Mouse (Mus musculus) Patski (cell line): ENCODE measurements around the gene Arid5b. TPM values are rescaled to one million over a fixed set of nuclear protein-coding genes. Genes with fewer than 3 reads are reported as not detected.

Experiments
- ATAC-seq: fragments of 100-300 bp; one replicate; pipeline ENCODE4 v1.8.0; 2021
- CTCF ChIA-PET: fragments of 350-600 bp; sonication (Branson Sonifier 250); formaldehyde crosslinking; loops from one replicate; lab custom pipeline; 2022; ENCODE audit warnings: inconsistent platforms; lab: Charles Lee
- POLR2A ChIA-PET: fragments of 350-600 bp; sonication (Branson Sonifier 250); formaldehyde crosslinking; loops from one replicate; lab custom pipeline; 2022; ENCODE audit warnings: antibody characterized with exemption, inconsistent platforms; lab: Charles Lee
- DNase-seq: peaks from one replicate; pipeline ENCODE4 v3.0.0-alpha.2; 2011; ENCODE audit warnings: low read depth, low spot score
- H3K27me3 ChIP-seq: fragments of 371-371 bp; one replicate; pipeline ENCODE4 v1.5.1; 2021
- CTCF ChIP-seq: fragments of 100-300 bp; IDR thresholded peaks from one replicate; pipeline ENCODE4 v1.5.1; 2021
- in situ Hi-C: fragments of 300-500 bp; cut with MboI; formaldehyde crosslinking; loops from 3 replicates; pipeline ENCODE4 v1.11.1; 2018; ENCODE audit warnings: low pct_unique_long_range_greater_than_20kb, mixed read lengths
- polyA plus RNA-seq: library from polyadenylated mRNA; unstranded; gene quantifications from one replicate; pipeline ENCODE4 v1.2.3, GENCODE M21; 2021

Arid5b gene
- polyA plus RNA-seq, 1 experiment from 2014 or later: 70.3 TPM

DNA sequence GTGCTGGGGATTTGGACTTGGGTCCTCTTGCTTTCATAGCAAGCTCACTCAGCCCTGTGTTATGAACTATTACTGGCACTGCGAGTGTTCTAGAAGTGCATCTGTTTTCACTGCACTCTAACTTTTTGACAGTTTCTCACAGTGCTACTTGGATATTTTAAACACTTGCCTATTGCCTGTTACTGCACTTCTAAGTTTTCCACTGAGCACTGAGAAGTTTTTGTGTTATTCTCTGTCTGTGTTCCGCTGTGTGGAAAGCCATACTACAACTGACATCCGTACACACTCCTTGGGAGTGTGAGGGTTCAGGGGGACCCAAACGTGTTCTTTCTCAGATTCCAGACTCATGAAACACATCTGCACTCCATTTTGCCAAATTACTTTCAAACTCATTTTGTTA, 191.6 kb downstream of the Arid5b start:
- ChIA-PET POLR2A (interaction anchor here (1.1 kb wide), 1 partner anchor 78 kb away, joined by 3 read pairs; no protein-coding TSS in a partner anchor), CTCF (no interaction called here)
- in situ Hi-C loops: no loop called here
- no peaks in the 10 kb centered on the region for H3K27me3 ChIP-seq
- no peak for TF ChIP-seq CTCF
- ATAC-seq: no peak
- DNase-seq: no peak

DNA sequence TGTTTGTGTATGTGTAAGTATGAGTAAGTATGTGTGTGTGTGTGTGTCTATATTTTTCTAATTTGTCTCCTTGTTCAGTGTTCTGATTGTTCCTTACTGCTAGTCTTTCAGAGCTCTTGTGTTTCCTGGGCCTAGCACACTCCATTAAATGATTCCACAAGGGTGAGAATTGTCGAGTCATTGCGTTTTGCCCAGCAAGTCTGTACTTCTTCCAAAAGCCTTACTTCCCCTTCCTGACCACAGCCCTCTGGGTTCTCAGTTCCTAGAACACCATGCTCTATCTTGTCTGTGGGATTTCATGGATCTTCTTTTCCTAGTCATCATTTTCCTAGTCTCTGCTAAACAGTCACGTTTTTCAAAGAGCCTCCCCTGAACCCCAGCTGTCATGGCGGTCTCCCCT, 193.0 kb downstream of the Arid5b start:
- in situ Hi-C loops: no loop called here
- POLR2A ChIA-PET: no interaction called here
- TF ChIP-seq CTCF: no peak
- no peaks in the 10 kb centered on the region for H3K27me3 ChIP-seq
- no peak for ATAC-seq
- CTCF ChIA-PET: no interaction called here
- DNase-seq: no peak

DNA sequence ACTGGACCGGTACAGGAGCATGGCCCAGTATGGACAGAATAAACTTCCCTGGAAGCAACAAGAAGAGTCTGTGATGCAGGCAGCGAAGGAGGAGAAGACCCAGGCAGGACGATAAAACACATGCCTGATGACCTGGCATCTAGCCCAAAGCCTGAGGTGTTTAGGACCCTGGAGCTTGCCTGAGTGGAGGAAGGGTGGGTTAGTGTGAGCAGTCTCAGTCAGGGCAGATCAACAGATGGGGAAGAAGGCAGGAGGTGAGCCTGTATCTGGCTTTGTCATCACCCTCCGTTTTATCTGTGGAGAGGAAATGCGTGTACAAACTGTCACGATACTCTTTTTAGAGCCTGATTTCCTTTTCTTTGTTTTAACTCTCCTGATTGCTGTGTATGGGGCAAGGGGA, 196.8 kb downstream of the Arid5b start:
- ChIA-PET CTCF (no interaction called here), POLR2A (no interaction called here)
- ATAC-seq (no peak), DNase-seq (no peak)
- in situ Hi-C loops: no loop called here
- no peaks in the 10 kb centered on the region for H3K27me3 ChIP-seq
- TF ChIP-seq CTCF: no peak

DNA sequence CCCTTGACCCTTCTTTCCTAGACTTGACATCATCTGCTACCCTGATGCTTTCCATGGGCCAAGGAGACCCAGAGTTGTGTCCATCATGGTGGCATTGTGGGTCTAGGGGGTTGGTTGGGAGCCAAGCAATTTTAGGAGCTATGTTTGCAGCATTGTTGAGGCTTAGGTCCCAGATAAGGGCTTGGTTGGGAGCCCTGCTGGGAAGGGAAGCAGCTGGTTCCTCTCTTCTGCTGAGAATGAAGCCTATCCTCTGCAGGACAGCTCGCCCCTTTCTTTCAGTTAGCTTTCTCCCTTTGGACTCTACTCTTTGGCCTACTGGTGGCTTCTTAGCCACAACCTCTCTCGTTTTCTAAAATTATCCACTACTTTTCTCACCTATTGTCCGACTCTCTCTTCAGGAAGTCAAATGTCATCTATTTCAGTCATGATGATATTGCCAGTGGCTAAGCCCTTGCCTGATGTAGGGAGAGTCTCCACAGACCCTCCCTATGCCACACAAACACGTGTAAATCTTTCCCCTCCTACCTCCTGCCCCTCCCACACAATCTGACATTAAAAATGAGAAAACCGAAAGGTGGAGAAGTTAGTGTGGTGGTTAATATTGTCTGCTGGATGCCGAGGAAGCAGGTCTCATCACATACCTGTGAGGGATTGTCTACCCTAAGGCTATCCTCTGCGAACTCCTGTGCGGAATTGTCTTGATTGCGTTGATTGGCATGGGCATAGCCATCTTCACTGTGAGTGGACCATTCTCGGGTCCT, 198.4 kb downstream of the Arid5b start:
- ChIA-PET POLR2A (no interaction called here), CTCF (interaction anchor here (1.3 kb wide), 1 partner anchor 18 kb away, joined by 3 read pairs; no protein-coding TSS in a partner anchor)
- TF ChIP-seq CTCF: no peak
- in situ Hi-C loops: no loop called here
- DNase-seq: no peak
- no peaks in the 10 kb centered on the region for H3K27me3 ChIP-seq
- ATAC-seq: no peak

DNA sequence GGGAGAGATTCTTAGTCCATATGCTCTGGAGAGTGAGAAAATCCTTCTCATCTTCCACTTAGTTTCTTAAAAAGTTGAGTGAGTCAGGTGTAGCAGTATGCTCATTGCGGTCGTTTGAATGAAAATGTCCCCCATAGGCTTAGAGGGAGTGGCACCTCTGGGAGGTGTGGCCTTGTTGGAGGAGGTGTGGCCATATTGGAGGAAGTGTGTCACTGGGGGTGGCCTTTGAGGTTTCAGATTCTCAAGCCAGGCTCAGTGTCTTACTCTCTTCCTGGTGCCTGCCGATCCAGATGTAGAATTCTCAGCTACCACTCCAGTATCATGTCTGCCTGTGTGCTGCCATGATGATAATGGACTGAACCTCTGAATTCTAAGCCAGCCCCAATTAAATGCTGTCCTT, 199.8 kb downstream of the Arid5b start:
- CTCF ChIA-PET: no interaction called here
- POLR2A ChIA-PET: no interaction called here
- no peak for TF ChIP-seq CTCF
- ATAC-seq (no peak), DNase-seq (no peak)
- in situ Hi-C loops: no loop called here
- no peaks in the 10 kb centered on the region for H3K27me3 ChIP-seq

DNA sequence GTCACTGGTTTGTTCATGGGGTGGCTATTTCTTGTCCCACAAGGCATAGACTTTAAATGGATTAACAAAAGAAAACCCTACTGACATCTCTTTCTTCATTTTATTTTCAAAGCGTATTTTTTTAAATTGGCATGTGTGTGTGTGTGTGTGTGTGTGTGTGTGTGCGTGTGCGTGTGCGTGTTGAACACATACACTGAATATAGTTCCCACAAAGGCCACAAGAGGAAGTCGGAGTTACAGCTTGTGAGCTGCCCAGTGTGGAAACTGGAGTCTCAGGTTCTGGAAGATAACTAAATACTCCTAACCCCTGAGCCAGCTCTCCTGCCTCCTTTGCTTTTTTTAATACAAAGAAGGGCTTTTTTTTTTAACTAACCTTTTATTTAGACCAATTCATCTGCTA, 203.4 kb downstream of the Arid5b start:
- DNase-seq (no peak), ATAC-seq (no peak)
- no peak for TF ChIP-seq CTCF
- ChIA-PET CTCF (interaction anchor here (1.1 kb wide), 1 partner anchor 11 kb away, joined by 3 read pairs; no protein-coding TSS in a partner anchor), POLR2A (no interaction called here)
- in situ Hi-C loops: no loop called here
- H3K27me3 ChIP-seq: no peaks in the 10 kb centered on the region

DNA sequence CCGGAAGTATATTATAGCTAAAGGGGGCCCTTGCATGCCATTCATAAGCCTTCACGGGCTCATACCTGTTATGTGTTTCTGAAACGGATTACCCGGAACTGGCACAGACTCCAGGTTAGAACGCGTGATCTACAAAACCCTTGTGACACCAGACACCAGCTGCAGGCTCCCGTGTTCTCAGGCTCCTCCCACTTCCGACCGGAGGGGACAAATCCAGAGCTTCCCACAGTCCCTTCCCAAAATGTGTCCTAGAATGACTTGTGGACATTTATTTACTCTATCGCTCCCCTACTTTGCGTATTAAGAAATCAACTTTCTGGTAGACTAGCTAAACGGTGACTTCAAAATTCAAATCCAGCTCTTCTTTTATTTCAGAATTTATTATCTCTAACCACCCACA, 204.2 kb downstream of the Arid5b start:
- DNase-seq (no peak), ATAC-seq (no peak)
- no peaks in the 10 kb centered on the region for H3K27me3 ChIP-seq
- ChIA-PET POLR2A (interaction anchor here (0.6 kb wide), 1 partner anchor 271 kb away, joined by 3 read pairs; no protein-coding TSS in a partner anchor), CTCF (interaction anchor here (1.1 kb wide), 1 partner anchor 10 kb away, joined by 3 read pairs; no protein-coding TSS in a partner anchor)
- no peak for TF ChIP-seq CTCF
- in situ Hi-C loops: no loop called here

DNA sequence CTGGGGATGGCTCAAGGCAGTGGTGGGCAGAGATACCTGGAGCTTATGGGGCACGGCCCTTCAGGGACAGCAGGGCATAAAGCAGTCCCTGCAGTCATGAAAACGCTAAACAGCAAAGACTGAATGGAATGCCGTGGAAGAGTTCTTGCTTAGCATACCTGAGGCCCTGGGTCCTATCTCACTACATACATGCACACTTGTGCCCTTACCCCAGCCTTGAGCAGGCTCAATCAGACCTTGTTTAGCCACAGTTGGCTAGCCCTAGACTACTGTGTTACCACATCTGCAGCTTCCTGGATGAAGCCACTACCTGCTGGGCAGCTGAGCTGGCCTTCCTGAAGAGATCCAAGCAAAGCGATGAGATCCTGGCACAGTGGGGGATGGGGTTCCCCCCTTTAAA, 205.9 kb downstream of the Arid5b start:
- ChIA-PET CTCF (no interaction called here), POLR2A (no interaction called here)
- DNase-seq (no peak), ATAC-seq (no peak)
- no peaks in the 10 kb centered on the region for H3K27me3 ChIP-seq
- TF ChIP-seq CTCF: no peak
- in situ Hi-C loops: no loop called here

DNA sequence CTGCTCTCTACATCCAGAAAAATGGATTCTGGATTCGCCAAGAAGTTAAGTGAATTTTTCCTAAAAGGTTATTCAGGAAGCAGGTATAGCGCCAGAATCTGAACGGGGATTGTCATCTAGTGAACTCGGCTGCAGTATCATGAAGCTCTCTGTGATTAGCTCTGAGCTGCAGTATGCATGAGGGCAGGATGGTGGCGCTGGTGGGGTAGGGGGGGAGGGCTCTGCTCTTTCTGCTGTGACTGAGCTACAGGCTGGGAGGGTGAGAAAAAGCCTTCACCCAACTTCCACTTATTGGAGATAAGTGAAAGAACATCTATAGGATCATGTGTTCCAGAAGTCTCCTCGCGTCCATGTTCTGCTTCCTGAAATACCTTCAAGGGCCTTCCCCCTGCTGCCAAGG, 207.5 kb downstream of the Arid5b start:
- no peaks in the 10 kb centered on the region for H3K27me3 ChIP-seq
- ChIA-PET CTCF (no interaction called here), POLR2A (no interaction called here)
- no peak for TF ChIP-seq CTCF
- ATAC-seq: no peak
- DNase-seq: no peak
- in situ Hi-C loops: no loop called here

DNA sequence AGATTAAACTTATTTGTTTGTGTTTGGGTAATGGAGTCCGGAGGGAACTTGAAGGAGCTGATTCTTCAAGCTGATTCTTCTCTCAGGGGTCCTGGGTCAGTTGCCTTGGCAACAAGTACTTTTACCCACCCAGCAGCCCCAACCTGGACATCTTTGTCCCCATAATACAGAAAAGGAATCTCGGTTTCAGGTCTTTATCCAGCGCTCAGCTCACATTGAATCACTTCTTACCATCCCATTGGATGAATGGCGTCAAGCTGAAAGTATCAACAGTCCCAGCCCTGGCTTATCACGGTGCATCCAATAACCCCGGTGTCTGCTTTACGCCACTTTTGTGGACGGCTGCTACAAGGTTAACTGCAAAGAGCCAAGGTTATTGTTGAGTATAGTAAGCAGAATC, 210.1 kb downstream of the Arid5b start:
- ATAC-seq: no peak
- TF ChIP-seq CTCF: no peak
- in situ Hi-C loops: no loop called here
- CTCF ChIA-PET: no interaction called here
- POLR2A ChIA-PET: no interaction called here
- no peaks in the 10 kb centered on the region for H3K27me3 ChIP-seq
- DNase-seq: no peak

DNA sequence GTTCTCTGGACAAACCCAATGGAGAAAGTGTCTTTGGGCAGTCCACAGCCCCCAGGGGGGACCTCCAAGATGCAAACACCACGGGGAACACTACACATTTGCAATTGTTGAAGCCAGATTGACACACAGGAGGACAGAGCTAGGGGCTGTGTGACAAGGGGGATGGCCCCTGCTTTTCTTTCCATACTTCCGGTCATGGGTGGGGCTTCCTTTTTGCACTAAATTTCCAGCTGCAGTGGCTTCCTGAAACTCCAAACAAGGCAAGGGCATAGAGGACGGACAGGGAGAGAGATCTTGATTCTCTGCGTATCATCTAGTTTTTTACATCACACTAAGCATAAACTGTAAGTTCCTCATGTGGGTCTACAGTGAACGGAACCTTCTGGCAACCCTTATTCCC, 210.6 kb downstream of the Arid5b start:
- H3K27me3 ChIP-seq: no peaks in the 10 kb centered on the region
- ATAC-seq (no peak), DNase-seq (no peak)
- CTCF ChIA-PET: no interaction called here
- in situ Hi-C loops: no loop called here
- no peak for TF ChIP-seq CTCF
- POLR2A ChIA-PET: no interaction called here
